Comparison of ENCODE assay signal across 8 mouse cellular contexts in the genomic region with DNA sequence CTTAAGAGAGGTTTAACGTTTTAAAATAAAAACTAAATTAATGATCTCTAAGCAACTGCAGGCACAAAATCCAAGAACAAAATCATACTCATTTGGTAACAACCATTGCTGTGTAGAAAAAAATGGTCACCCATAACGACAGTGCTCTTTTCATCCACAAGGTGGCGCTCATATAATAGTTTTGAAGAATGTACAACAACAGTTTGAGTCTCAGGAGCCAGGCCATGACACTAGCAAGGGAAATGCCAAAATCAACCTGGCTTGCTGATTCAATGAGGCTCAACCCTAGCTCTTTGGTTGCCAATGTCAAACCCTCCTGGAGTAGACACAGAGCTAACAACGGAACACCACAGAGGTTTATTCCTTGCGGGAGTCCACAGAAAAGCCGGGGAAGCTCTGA. TPM values are rescaled to one million over a fixed set of nuclear protein-coding genes. Genes with fewer than 3 reads are reported as not detected.
DNase-seq lines count a peak whose midpoint lies in the region; TF ChIP-seq lines count a peak whose summit lies in the region.
"Had no signal": no experiment of that assay in that cellular context is flagged by ENCODE, and none has a peak within 500 bp of the region (broad histone marks: within the 10 kb centered on the region; RNA-seq: fewer than 3 reads in every experiment).

No protein-coding gene starts in this region.

- peak; percentile 15 for DNase-seq in T-cell, adult 2 months (ENCODE audit: low spot score)
- peak; percentile 80 to 88 for DNase-seq in cerebellum, postnatal 25 days
- DNase-seq in heart, adult 18-20 months = peak; percentile 82 to 95
- DNase-seq in layer of hippocampus, adult 11-12 months (ENCODE audit: low spot score) = peak; percentile 79
- DNase-seq in lung, postnatal 10 days = peak; percentile 89
- DNase-seq in right cerebral cortex, postnatal 36 days (ENCODE audit: low spot score in 2 of 2) = peak; percentile 35

- peaks cover 9% of the 10 kb centered on the region; the same call in 1 of the 2 replicates for H3K27me3 ChIP-seq in E14TG2a.4 (ENCODE audit: insufficient read depth, low read length)
- H3K27me3 ChIP-seq: liver, embryonic 15.5 days had no signal

- H3K4me3 ChIP-seq in E14TG2a.4 (replicated peaks; ENCODE audit: low read length) = no peak overlapping the region
- H3K4me3 ChIP-seq: liver, embryonic 15.5 days had no signal

- peaks cover 13% of the 10 kb centered on the region for H3K4me1 ChIP-seq in E14TG2a.4 (replicated peaks; ENCODE audit: low read depth, low read length)
- H3K4me1 ChIP-seq: liver, embryonic 15.5 days had no signal

- no peaks in the 10 kb centered on the region for H3K36me3 ChIP-seq in E14TG2a.4 (ENCODE audit: insufficient read depth, low read length)
- H3K36me3 ChIP-seq: liver, embryonic 15.5 days had no signal

- peak; percentile 68 for TF ChIP-seq CTCF in E14TG2a.4 (conservative IDR thresholded peaks at IDR 0.05; ENCODE audit: low read length)

- H3K9me3 ChIP-seq in E14TG2a.4 (ENCODE audit: low read length) = no peaks in the 10 kb centered on the region
- H3K9me3 ChIP-seq: liver, embryonic 15.5 days had no signal

RNA-seq across cellular contexts. Expression of a gene that starts 54.0 kb away (rescaled TPM):
- 100 to 1,000 TPM; 408 to 450 TPM for total RNA-seq in heart, adult 18-20 months (2021)

Comparison
In these comparisons a context has a peak if more than half of its experiments do, and no peak if none do; other contexts are left out.
1. DNase-seq: peak in every context shown above with its lines; median percentile 89 in lung, postnatal 10 days; 88 in heart, adult 18-20 months; 84 in cerebellum, postnatal 25 days; 79 in layer of hippocampus, adult 11-12 months; 35 in right cerebral cortex, postnatal 36 days; 15 in T-cell, adult 2 months.